Mouse (Mus musculus) retina, postnatal 1 day (tissue): Measurements from ENCODE around the gene 3425401B19Rik.

Experiments used
- DNase-seq: peaks from one replicate; pipeline ENCODE4 v3.0.0-alpha.2; 2012

The 3425401B19Rik gene

GRCm38 (mm10) chr14:32685124-32685826, at the start of gene 3425401B19Rik:
3425401B19Rik (minus strand) TSS chr14:32685293.
- no peak for DNase-seq

- peak; percentile 63 for DNase-seq
These were observed 47.9 kb upstream of the 3425401B19Rik start for GRCm38 (mm10) chr14:32732961-32733360.

- no peak for DNase-seq
These were observed 41.8 kb upstream of the 3425401B19Rik start for GRCm38 (mm10) chr14:32726864-32727263.

- no peak for DNase-seq
These were observed 36.4 kb upstream of the 3425401B19Rik start for GRCm38 (mm10) chr14:32721461-32721860.

GRCm38 (mm10) chr14:32716763-32717439, 31.8 kb upstream of the 3425401B19Rik start:
- DNase-seq: no peak

GRCm38 (mm10) chr14:32715489-32715888, 30.4 kb upstream of the 3425401B19Rik start:
- DNase-seq: no peak

- no peak for DNase-seq
These were observed 30.0 kb upstream of the 3425401B19Rik start for GRCm38 (mm10) chr14:32715076-32715475.

- no peak for DNase-seq
These were observed 24.8 kb upstream of the 3425401B19Rik start for GRCm38 (mm10) chr14:32709861-32710260.

GRCm38 (mm10) chr14:32708756-32709155, 23.7 kb upstream of the 3425401B19Rik start:
- peak; percentile 59 for DNase-seq

- no peak for DNase-seq
These were observed 22.8 kb upstream of the 3425401B19Rik start for GRCm38 (mm10) chr14:32707938-32708337.

- peak; percentile 27 for DNase-seq
These were observed 15.9 kb upstream of the 3425401B19Rik start for GRCm38 (mm10) chr14:32700972-32701371.

- DNase-seq: no peak
These were observed 13.5 kb upstream of the 3425401B19Rik start for GRCm38 (mm10) chr14:32698556-32698955.

GRCm38 (mm10) chr14:32697774-32698173, 12.7 kb upstream of the 3425401B19Rik start:
- DNase-seq: no peak

GRCm38 (mm10) chr14:32696344-32696743, 11.3 kb upstream of the 3425401B19Rik start:
- no peak for DNase-seq

GRCm38 (mm10) chr14:32695906-32696305, 10.8 kb upstream of the 3425401B19Rik start:
- DNase-seq: no peak

GRCm38 (mm10) chr14:32684735-32685105, 373 bp downstream of the 3425401B19Rik start:
- no peak for DNase-seq

GRCm38 (mm10) chr14:32683982-32684734, 935 bp downstream of the 3425401B19Rik start:
- DNase-seq: peak; percentile 35

- DNase-seq: peak; percentile 16
These were observed 1.7 kb downstream of the 3425401B19Rik start for GRCm38 (mm10) chr14:32683251-32683838.

- no peak for DNase-seq
These were observed 2.6 kb downstream of the 3425401B19Rik start for GRCm38 (mm10) chr14:32682536-32682935.

- DNase-seq: no peak
These were observed 3.5 kb downstream of the 3425401B19Rik start for GRCm38 (mm10) chr14:32681603-32682002.

- no peak for DNase-seq
These were observed 6.5 kb downstream of the 3425401B19Rik start for GRCm38 (mm10) chr14:32678565-32678964.

GRCm38 (mm10) chr14:32673178-32673577, 11.9 kb downstream of the 3425401B19Rik start:
- DNase-seq: no peak

GRCm38 (mm10) chr14:32663099-32663498, 22.0 kb downstream of the 3425401B19Rik start:
- no peak for DNase-seq
